Mouse (Mus musculus) cortical plate, adult 2 months (tissue): ENCODE data around the gene Fscn2. TPM values are rescaled to one million over a fixed set of nuclear protein-coding genes. Genes with fewer than 3 reads are reported as not detected.
"Not testable (repeated sequence)": the region's sequence is repeated elsewhere in the genome, so short reads cannot be mapped to it uniquely, and the experiment has no call there.

Experiments used
- H3K27ac ChIP-seq: fragments of 200-500 bp; 2 replicates; pipeline ENCODE4 v1.5.1; 2012; ENCODE audit warnings: low read length, control low read depth, inconsistent platforms; ENCODE audit not compliant: insufficient read depth
- H3K4me1 ChIP-seq: fragments of 200-500 bp; 2 replicates; pipeline ENCODE4 v1.6.1; 2011; ENCODE audit warnings: low read length; ENCODE audit not compliant: control insufficient read depth, insufficient read depth
- H3K4me3 ChIP-seq: fragments of 200-500 bp; 2 replicates; pipeline ENCODE4 v1.5.1; 2011; ENCODE audit warnings: mild to moderate bottlenecking, low read length, control low read depth; ENCODE audit not compliant: insufficient read depth
- CTCF ChIP-seq: fragments of 200-500 bp; IDR thresholded peaks from 2 replicates; pipeline ENCODE4 v1.5.1; 2011; ENCODE audit warnings: mild to moderate bottlenecking, control low read depth, low read length; ENCODE audit not compliant: insufficient read depth; ENCODE audit errors: extremely low read depth
- POLR2A ChIP-seq: fragments of 200-500 bp; IDR thresholded peaks from 2 replicates; pipeline ENCODE4 v1.6.1; 2011; ENCODE audit warnings: mild to moderate bottlenecking, low read length, control low read depth; ENCODE audit not compliant: insufficient read depth; ENCODE audit errors: extremely low read depth
- polyA plus RNA-seq: library from polyadenylated mRNA; depleted of rRNA; stranded (reverse); fragments of >200 nt; gene quantifications from 2 replicates; pipeline ENCODE4 v1.2.3, GENCODE M21; 2012

Gene Fscn2
- polyA plus RNA-seq, 1 experiment: 0.67 TPM

- H3K4me3 ChIP-seq: no peak overlapping the region
- TF ChIP-seq CTCF: no peak
- no peak for TF ChIP-seq POLR2A
- no peaks in the 10 kb centered on the region for H3K4me1 ChIP-seq
- H3K27ac ChIP-seq: no peak overlapping the region
These were observed 16.9 kb upstream of the Fscn2 start for GRCm38 (mm10) chr11:120344310-120344920.

DNA sequence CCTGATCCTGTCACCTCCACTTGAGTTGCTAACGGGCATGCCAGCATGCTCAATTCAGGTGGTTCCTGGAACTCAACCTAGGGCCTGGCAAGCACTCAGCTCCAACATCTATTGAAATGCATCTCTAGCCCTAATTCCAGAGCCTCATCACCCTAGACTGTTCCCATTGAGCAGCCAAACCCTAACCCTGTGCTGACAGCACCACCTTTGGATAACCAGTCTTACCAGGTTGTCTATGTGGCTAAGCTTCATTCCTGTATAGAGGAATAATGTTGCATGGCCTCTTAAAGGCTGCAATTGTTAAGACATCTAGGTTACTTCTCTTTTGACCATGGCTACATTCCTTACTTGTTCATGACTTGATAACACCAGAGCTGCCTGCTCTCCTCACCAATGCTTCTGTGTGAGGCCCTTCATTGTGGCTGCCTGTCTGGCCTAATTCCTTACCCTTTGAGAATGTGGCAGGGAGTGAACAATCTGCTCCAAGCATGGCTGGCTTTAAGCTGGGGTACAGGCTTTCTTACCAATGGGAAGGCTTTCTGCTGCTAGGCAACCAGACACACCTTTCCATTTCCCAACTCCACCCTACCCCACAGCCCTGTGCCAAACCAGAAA is 16.2 kb upstream of the Fscn2 start:
- Histone ChIP-seq H3K4me1 (no peaks in the 10 kb centered on the region), H3K4me3 (no peak overlapping the region), H3K27ac (no peak overlapping the region)
- TF ChIP-seq POLR2A: peak; percentile 61
- TF ChIP-seq CTCF: no peak

GRCm38 (mm10) chr11:120346383-120347034 is 14.8 kb upstream of the Fscn2 start:
- not testable (repeated sequence) for H3K27ac ChIP-seq, H3K4me1 ChIP-seq
- peak overlapping the region; percentile 64 for H3K4me3 ChIP-seq

DNA sequence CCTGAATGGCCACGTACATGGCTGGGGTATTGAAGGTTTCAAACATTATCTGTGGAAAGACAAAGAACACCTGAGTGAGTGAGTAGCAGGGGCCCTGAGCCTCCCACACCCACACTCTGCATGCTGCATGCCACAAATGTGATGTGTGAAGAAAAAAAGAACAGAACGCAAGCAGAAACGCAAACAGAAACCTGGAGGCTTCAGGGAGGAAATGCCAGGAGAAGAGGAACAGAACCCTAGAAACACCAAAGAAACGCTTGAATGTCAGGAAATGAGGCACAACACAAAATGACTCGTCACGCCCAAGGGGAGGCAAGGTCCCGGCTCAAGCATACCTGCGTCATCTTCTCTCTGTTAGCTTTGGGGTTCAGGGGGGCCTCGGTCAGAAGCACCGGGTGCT is 14.0 kb upstream of the Fscn2 start:
- no peaks in the 10 kb centered on the region for H3K4me1 ChIP-seq
- TF ChIP-seq CTCF (no peak), POLR2A (no peak)
- peak overlapping the region; percentile 64 for H3K4me3 ChIP-seq
- no peak overlapping the region for H3K27ac ChIP-seq

DNA sequence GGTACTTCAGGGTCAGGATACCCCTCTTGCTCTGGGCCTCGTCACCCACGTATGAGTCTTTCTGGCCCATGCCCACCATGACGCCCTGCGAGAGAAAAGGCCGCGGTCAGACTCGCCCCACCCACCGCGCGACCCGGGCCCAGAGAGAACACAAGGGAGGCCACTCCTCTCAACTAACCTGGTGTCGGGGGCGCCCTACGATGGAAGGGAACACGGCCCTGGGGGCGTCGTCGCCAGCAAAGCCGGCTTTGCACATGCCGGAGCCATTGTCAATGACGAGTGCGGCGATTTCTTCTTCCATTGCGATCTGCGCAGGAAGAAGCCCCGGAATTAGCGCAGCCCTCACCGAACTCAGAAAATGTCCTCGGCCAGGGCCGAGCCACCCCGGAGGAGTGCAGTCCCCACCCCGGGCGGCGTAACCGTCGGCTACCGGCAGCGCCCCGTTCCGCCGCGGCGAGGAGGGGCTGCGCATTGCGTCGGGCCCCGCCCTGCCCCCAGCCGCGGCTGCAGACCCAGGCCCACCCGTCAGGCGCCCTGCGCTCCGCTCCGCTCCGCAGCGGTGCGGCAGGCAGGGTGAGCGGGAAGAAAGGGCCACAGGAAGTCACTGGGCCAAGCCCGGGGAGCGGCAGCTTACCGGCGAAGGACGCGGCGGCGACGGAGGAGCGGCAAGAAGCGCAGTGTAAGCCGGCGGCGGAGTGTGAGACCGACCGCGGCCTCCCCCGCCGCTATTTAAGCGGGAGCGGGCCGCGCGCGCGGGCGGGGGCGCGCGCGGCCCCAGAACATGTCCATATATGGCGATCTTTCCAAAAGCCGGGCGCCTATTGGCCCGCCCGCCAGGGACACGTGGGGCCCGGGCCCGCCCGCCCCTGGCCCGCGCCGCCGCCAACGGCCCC is 13.3 kb upstream of the Fscn2 start, which contains the start of gene Actg1:
Gene Actg1 (minus strand): TSS at position 752 of the 893 bp plus-strand sequence.
- Histone ChIP-seq H3K4me3 (peak within 1 kb of the TSS; percentile 64), H3K27ac (peak within 1 kb of the TSS; percentile 100), H3K4me1 (peaks cover 3% of the 10 kb centered on the region; the same call in 1 of the 2 replicates)
- TF ChIP-seq CTCF (no peak), POLR2A (peak; percentile 77)

- H3K4me1 ChIP-seq: peaks cover 3% of the 10 kb centered on the region; the same call in 1 of the 2 replicates
- peak overlapping the region; percentile 99 for H3K27ac ChIP-seq
- TF ChIP-seq CTCF: no peak
- 0 out of 2 replicates have a peak, but pooled peaks have one; percentile 5 for TF ChIP-seq POLR2A
- peak overlapping the region; percentile 64 for H3K4me3 ChIP-seq
These were observed 12.5 kb upstream of the Fscn2 start for GRCm38 (mm10) chr11:120348684-120349370.

- H3K4me3 ChIP-seq: peak overlapping the region; percentile 64
- peak overlapping the region; percentile 99 for H3K27ac ChIP-seq
- TF ChIP-seq CTCF (no peak), POLR2A (no peak)
- H3K4me1 ChIP-seq: peaks cover 3% of the 10 kb centered on the region; the same call in 1 of the 2 replicates
These were observed 11.9 kb upstream of the Fscn2 start for GRCm38 (mm10) chr11:120349371-120349985.

- TF ChIP-seq CTCF (no peak), POLR2A (peak; percentile 35; the same call in 1 of the 2 replicates)
- H3K4me1 ChIP-seq: peaks cover 3% of the 10 kb centered on the region; the same call in 1 of the 2 replicates
- peak overlapping the region; percentile 64 for H3K4me3 ChIP-seq
- peak overlapping the region; percentile 99 for H3K27ac ChIP-seq
These were observed 11.2 kb upstream of the Fscn2 start for GRCm38 (mm10) chr11:120349986-120350702.
